Mouse (Mus musculus): ENCODE results near the gene BC028528.

DNA sequence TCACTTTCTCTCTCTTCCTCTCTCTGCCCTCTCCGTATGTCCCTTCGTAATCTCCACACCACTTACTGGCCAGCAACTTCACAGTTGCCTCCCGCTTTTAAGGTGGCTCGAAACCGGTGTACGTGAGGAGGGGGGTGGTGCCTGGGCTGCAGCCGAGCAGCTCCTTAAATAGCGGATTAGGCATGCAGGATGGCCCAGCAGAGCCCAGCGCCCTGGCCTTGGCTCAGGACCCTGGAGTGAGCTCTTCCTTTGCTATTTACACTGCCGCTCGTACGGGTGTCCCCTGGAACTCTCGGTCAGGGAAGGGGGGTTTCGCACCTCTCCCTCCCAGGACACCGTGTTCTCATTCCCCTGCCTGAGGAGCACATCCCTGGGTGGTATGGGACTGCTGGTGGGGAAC, 12.8 kb upstream of the BC028528 start, which contains the start of gene Car14:
- TF ChIP-seq CTCF (IDR thresholded peaks at IDR 0.05; ENCODE audit: low read depth, low read length) (no peak), POLR2AphosphoS5 (IDR thresholded peaks at IDR 0.05; ENCODE audit: insufficient replicate concordance, low read depth, low read length) (no peak), GATA1 (IDR thresholded peaks at IDR 0.05; ENCODE audit: borderline replicate concordance, low read length) (no peak), TAL1 (conservative IDR thresholded peaks at IDR 0.05; ENCODE audit: low read depth, low read length) (no peak)
